Mouse (Mus musculus) frontal cortex, postnatal 10 days (tissue): ENCODE measurements at regions not wholly inside any gene's neighbourhood (a gene's known extent, or its start where the extent isn't known, plus 50 kb on each side); places are given as distances from the start of the nearest gene placed in this dataset.

Source experiments
- DNase-seq, 2 experiments: peaks; one replicate each; pipeline ENCODE4 v3.0.0; 2022; ENCODE audit warnings: low spot score in 2 of 2, mixed read lengths in 1 of 2

DNA sequence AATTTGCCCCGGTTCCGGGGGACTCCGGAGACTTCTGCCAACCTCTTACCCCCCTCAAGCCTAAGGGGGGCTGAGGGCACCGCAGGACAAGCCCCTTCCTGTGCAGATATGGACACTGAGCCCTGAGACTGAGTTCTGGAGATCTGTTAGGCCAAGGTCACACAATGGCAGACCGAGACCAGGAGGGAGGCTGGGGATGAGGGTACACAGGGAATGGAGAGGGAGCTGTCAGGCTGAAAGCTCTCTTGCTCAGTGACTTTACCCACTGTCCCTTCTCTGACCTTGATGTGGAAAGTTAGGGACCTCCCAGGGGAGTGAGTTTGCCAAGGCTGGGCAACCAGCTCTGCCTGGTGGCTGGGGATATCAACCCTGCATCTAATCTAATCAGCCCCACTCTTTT is 82.7 kb downstream of the Cstad start:
- no peak for DNase-seq

DNA sequence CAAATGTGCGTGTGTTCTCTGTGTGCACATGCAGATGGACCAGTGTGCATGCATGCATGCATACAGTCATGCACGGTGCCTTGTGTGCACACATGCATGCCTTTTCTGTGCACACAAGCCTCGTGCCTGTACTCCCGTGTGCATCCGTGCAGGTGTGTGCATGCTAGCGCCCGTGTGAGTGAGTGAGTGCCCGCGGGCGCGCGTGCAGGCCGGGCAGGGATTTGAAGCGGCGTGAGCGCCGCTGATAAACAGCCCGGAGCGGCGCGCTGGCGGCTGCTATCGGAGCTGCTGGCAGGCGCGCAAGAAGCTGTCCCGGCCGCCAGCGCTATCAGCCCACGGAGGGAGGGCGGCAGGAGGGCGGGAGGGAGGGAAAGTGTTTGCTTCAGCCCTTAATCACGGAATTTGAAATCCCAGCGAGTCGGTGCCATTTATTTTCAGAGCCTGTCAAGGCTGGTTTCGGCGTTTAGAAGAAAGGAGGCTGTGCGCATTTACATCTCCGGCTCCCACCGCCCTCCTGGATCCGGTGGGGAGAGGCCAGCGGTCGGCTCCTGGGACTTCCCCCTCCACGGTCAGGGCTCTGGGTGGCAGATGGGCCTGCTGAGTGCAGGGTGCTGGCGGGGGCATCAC is 82.1 kb downstream of the Cstad start:
- peak; percentile 63 to 66 for DNase-seq

DNA sequence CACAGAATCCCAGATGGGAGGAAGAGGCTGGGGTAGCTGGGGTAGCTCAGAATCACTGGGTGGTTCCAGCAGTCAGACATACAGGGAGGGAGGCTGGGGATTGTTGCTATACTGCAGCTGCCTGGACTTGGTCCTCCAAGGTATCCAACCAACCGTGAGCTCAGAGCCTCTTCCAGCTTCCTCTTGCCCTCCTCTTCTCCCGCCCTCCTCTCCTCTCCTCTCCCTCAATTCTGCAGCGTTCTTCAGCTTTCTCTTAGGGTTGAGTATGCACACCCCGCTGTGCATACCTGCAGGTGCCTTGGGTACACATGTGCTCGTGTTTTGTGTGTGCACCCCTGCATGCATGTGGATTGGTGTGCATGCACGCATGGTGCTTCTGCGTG is 81.6 kb downstream of the Cstad start:
- DNase-seq: no peak

DNA sequence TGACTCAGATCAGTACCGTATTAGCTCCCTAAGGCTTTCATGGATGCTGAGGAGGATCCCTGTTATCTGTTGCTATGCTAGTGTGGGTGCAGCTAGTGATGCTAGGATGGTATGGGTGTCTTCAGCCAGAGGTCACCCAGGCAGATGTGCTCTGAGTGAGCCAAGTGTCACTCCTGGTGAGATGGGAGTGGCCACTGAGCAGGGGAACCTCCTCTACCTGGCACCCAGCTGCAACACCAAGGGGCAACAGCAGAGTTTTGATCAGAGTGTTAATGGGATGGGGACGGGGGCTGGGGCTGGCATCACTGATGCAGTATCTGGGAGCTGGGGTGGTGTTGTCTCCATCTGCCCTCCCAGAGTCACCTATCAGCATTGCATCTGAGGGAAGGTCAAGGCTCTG is 81.0 kb downstream of the Cstad start:
- DNase-seq: no peak

DNA sequence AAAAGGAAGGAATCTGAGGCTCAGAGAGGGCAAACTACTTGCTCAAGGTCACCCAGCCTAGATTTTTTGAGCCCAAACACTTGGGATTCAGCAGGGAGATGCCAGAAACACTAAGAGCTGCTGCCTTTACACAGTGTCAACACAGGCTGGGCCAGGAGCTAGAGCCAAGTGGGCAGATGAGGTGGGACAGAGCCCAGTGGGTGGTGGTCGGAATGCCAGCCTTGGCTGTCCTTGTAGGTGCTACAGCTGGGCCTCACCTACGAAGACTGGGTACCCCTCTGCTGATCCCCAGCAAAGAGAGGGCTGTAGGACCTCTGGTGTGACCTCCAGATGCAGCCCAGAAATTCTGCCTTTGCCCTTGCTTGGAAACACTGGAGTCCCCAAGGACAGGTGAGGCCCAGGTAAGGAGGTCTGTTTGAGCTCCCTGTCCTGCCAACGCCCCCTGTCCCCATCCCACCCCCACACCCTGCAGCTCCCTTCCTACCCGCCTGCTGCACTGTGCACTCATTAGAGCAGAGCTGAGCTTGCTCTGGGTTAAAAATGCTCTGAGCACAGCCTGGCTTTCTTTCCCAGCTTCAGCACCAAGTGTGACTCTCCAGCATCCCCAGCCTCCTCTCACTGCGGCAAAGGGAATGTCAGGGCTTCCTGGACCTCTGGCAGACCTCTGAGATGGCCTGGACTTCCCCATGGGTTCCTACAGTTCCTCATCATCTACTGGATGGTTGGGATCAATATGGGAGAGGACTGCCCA is 76.2 kb downstream of the Cstad start:
- no peak for DNase-seq

DNA sequence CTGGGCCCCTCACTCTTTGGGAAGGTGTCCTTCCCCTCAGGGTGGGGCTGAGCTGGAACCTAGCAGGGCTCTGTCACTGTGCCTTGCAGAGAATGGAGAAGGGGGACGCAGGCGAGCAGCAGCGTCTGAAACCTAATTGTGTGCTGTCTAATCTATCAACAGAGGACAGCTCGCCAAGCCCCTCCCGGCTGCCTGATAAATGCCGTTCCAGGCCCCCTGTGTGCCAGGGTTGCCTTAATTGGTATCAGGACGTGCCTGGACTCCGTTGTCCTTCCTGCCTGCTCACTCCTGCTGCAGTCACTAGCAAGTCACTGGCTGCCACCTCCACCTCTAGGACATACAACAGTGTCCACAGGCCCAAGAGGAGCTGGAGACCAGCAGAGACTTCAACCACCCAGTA is 72.6 kb downstream of the Cstad start:
- DNase-seq: no peak

DNA sequence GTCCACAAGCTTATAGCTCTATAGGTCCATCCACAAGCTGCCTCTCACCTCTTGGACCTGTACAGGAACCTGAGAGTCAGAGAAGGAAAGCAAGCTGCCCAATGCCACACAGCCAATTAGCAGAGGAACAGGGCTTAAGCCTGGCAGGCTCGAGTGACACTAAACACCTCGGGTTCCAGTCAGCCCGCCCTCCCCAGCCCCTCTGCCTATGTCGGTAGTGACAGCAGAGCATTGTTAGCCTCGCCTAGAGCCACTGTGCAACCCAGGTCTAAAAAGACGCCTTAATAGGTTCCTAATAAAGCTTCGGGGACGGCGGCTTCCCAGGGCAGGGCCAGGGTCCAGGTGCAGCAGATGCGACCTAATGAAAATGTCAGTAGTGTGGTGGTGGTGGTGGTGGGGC is 66.3 kb downstream of the Cstad start:
- no peak for DNase-seq

DNA sequence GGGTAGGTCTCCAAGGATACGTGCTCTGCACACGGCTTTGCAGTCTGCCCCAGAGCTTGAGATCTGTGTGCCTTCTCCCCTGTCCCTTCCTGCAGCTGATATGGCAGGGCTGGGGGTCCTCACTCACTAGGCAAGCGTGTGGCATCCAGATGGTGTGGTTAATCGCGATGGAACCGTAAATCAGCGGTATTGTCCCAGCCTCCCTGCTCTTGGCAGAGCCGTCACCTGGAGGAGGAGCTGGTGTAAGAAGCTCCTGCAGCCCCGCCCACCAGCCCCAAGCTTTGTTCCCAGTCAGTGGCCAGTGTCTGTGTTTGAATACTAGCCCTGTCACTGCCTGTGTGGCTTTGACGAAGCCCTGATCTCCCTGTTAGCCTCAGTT is 65.8 kb downstream of the Cstad start:
- no peak for DNase-seq

DNA sequence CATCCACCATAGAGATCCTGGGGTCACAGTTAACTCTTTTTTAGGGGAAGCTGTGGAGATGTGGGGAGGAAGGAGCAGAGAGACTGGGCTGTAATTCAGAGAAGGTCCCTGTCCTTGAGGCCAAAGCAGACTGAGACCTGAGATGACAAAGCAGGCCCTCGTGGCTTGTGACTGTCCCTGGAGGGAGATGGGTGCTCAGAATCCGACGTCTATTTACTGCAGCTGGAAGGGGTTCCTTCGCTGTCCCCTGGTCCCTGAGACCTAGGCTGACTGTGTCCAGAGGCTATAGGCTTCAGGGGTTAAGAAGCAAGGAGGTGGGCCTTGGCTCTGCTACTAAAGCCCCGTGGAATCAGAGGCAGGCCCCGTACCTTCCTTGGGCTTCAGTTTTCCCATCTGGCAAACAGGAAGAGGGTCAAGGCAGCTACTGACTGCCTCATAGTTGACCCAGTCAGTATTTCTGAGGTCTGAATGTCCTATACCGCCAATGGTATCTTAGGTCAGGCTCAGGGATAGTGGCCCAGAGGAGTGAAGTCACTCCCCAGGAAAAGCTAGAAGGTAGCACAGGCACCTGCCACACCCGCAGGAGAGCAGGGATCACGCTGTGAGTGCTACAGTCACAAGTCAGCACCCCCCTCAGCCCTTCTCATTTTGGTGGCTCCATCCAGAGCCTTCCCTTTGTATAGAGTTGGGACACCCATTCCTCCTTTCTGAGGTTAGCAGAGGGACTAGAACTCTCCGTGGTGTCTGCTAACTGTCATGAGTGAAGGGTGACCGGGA is 65.2 kb downstream of the Cstad start:
- DNase-seq: no peak

DNA sequence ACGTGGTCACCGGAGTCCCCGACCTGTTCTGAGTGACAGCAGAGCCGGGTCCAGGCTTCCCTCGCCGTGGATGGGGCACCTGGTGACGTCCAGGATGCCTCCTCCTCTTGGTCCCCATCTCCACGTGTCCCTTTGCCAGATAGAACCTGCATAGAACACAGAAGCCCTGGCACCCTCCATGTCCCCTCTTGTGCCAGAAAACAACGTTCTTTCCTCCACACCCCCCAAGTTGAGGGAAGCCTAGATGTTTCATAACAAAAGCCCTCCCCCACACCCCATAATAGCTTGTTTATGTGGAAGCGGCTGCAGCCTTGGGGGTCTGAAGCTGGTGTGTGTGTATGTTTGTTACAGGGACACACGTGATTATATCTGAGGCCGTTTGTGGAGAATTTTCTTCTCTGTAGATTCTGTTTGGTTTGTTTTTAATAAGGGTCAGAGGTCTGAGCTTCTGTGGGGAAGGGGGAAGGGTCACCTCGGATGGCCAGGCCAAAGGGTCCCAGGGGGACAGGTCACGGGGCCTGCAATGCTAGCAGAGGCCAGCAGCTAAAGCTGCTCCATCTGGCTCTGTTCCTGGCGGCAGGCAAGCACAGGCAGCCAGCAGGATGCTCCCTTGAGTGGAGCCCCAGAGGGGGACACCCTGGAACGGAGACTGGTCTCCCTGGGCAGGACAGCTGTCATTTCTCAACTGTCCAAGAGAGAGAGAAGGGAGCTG is 64.2 kb downstream of the Cstad start:
- peak; percentile 67 to 79 for DNase-seq
